Comparison of ENCODE assay signal across 8 mouse cellular contexts in genomic region chr12:76403886-76404537, GRCm38 (mm10). TPM values are rescaled to one million over a fixed set of nuclear protein-coding genes. Genes with fewer than 3 reads are reported as not detected.
DNase-seq lines count a peak whose midpoint lies in the region; ATAC-seq lines count a peak whose summit lies in the region.

Gene Hspa2, plus strand, starts transcription at chr12:76404176.

- no peaks in the 10 kb centered on the region for H3K36me3 ChIP-seq in hindbrain, embryonic 14.5 days (replicated peaks; ENCODE audit: control insufficient read depth, insufficient read depth)

- H3K9ac ChIP-seq in hindbrain, embryonic 14.5 days, result peak within 1 kb of the TSS; percentile 60

- no peaks in the 10 kb centered on the region for H3K9me3 ChIP-seq in hindbrain, embryonic 14.5 days (ENCODE audit: control insufficient read depth, low read length)

- H3K4me3 ChIP-seq in hindbrain, embryonic 14.5 days (replicated peaks; ENCODE audit: low read length), result peak within 1 kb of the TSS; percentile 66

- peak within 1 kb of the TSS; percentile 86 for H3K27ac ChIP-seq in hindbrain, embryonic 14.5 days

- peaks cover 54% of the 10 kb centered on the region for H3K27me3 ChIP-seq in hindbrain, embryonic 14.5 days (ENCODE audit: control insufficient read depth, insufficient read depth, low read length)

- peak; percentile 96 for ATAC-seq in hindbrain, embryonic 14.5 days (ENCODE audit: low FRiP score)

- H3K4me2 ChIP-seq in hindbrain, embryonic 14.5 days (replicated peaks), result peak within 1 kb of the TSS; percentile 74

- WGBS in hindbrain, embryonic 14.5 days, result under 1% methylated on average over 53 of the region's 54 CpGs

- peaks cover 12% of the 10 kb centered on the region; the same call in 1 of the 2 replicates for H3K4me1 ChIP-seq in hindbrain, embryonic 14.5 days (replicated peaks; ENCODE audit: control insufficient read depth, insufficient read depth, low read length)

- peak; percentile 100 for DNase-seq in R1 (ENCODE audit: low read depth, low spot score)
- peak; percentile 100 for DNase-seq in cerebellum, postnatal 25 days
- peak; percentile 100 for DNase-seq in frontal cortex, postnatal 25 days (ENCODE audit: low spot score in 2 of 2)
- peak; percentile 99 for DNase-seq in hindbrain, embryonic 14.5 days (ENCODE audit: low spot score)
- peak; percentile 100 for DNase-seq in layer of hippocampus, postnatal 36 days
- DNase-seq in lung, postnatal 36 days, result peak; percentile 100
- DNase-seq in retina, postnatal 1 day, result peak; percentile 100
- DNase-seq in urinary bladder, adult 18-20 months (ENCODE audit: low spot score in 2 of 2), result peak; percentile 100

RNA-seq across cellular contexts. Expression of gene Hspa2, which starts in this region (rescaled TPM):
- 6.4 and 7.9 TPM in 2 replicates for polyA plus RNA-seq in hindbrain, embryonic 14.5 days (2014; fragmentation: Nextera tagmentation; extraction: Ambion mirVana)
- total RNA-seq in layer of hippocampus, postnatal 36 days (2021), result 100 to 1,000 TPM; 109 to 116 TPM

Comparison
In these comparisons a context has a peak if more than half of its experiments do, and no peak if none do; other contexts are left out.
1. Peak in every context shown above with its lines: DNase-seq, ATAC-seq, H3K4me3 ChIP-seq and H3K27ac ChIP-seq.